Mouse (Mus musculus): ENCODE measurements around the gene Ncbp1.

GRCm38 (mm10) chr4:46099132-46099531, 39.3 kb upstream of the Ncbp1 start:
- no peak for TF ChIP-seq POLR2A (IDR thresholded peaks at IDR 0.05; ENCODE audit: low read depth, low read length)
- no peak for TF ChIP-seq CTCF (IDR thresholded peaks at IDR 0.05; ENCODE audit: borderline replicate concordance, insufficient read depth, low read length)
